8 mouse cellular contexts compared by ENCODE assay signal in the genomic region with DNA sequence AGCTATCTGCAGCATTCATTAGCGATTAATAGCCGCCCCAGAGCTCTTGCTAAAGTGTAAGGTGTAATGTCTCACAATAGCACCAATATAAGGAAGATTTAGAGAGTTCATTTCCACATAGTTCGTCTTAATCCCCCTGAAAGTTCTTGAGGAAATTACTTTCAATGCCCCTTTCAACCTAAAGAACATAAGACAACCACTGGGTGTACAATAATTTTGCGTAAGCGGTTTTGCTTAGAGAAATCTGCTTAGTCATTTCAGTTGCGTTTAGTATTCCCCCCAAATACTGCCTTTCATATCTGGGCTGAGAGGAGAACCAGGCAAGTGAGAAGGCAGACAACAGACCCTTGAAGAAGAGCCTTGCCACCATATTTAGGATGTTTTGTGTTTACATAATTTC. TPM values are rescaled to one million over a fixed set of nuclear protein-coding genes. Genes with fewer than 3 reads are reported as not detected.
A peak's percentile ranks its signal among the peaks of the same experiment; 100 is the strongest.
DNase-seq lines count a peak whose midpoint lies in the region; ATAC-seq and TF ChIP-seq lines count a peak whose summit lies in the region.

No protein-coding gene starts in this region.

- no peaks in the 10 kb centered on the region for H3K36me3 ChIP-seq in heart, embryonic 11.5 days (ENCODE audit: control insufficient read depth, insufficient read depth, low read length)
- H3K36me3 ChIP-seq in CH12.LX (replicated peaks in 1 of 2; ENCODE audit: control insufficient read depth in 1 of 2, insufficient read depth in 1 of 2, low read length in 1 of 2): peaks cover 4 to 10% of the 10 kb centered on the region in 2 experiments
- H3K36me3 ChIP-seq in forebrain, embryonic 13.5 days (ENCODE audit: poor library complexity, severe bottlenecking): peaks cover under 1% of the 10 kb centered on the region; the same call in 1 of the 2 replicates
- 0 out of 2 replicates have a peak, but pooled peaks cover 2% of the 10 kb centered on the region for H3K36me3 ChIP-seq in liver, postnatal 0 days (replicated peaks; ENCODE audit: insufficient read depth, low read length)

- no peaks in the 10 kb centered on the region for H3K27me3 ChIP-seq in heart, embryonic 11.5 days (ENCODE audit: control insufficient read depth, insufficient read depth, low read length)
- no peaks in the 10 kb centered on the region for H3K27me3 ChIP-seq in CH12.LX (replicated peaks)
- H3K27me3 ChIP-seq in forebrain, embryonic 13.5 days: no peaks in the 10 kb centered on the region
- H3K27me3 ChIP-seq in liver, postnatal 0 days (ENCODE audit: insufficient read depth, low read length): no peaks in the 10 kb centered on the region

- peak overlapping the region; percentile 99 for H3K27ac ChIP-seq in heart, embryonic 11.5 days (ENCODE audit: low read depth, low read length)
- H3K27ac ChIP-seq in CH12.LX (ENCODE audit: insufficient read depth, low read depth): peak overlapping the region; percentile 89
- peak overlapping the region; percentile 98 for H3K27ac ChIP-seq in forebrain, embryonic 13.5 days
- H3K27ac ChIP-seq in liver, postnatal 0 days (ENCODE audit: low read depth): peak overlapping the region; percentile 100

- no peak for DNase-seq in heart, postnatal 36 days
- peak; percentile 61 for DNase-seq in CH12.LX (ENCODE audit: extremely low read depth)
- no peak for DNase-seq in liver, postnatal 0 days
- no peak for DNase-seq in gastrocnemius, postnatal 4 days (ENCODE audit: low spot score in 2 of 2)
- DNase-seq in right cerebral cortex, postnatal 4 days: no peak
- DNase-seq in cerebellum, adult 11-12 months: no peak

- no peak; the same call in 1 of the 2 replicates for TF ChIP-seq POLR2A in CH12.LX (IDR thresholded peaks at IDR 0.05; ENCODE audit: low read depth, low read length)

- no peaks in the 10 kb centered on the region for H3K9me3 ChIP-seq in heart, embryonic 11.5 days (replicated peaks; ENCODE audit: control insufficient read depth, low read length)
- no peaks in the 10 kb centered on the region for H3K9me3 ChIP-seq in CH12.LX (replicated peaks; ENCODE audit: low read length)
- no peaks in the 10 kb centered on the region for H3K9me3 ChIP-seq in forebrain, embryonic 13.5 days (replicated peaks)
- H3K9me3 ChIP-seq in liver, postnatal 0 days (ENCODE audit: low read length): no peaks in the 10 kb centered on the region

- H3K79me2 ChIP-seq in CH12.LX (replicated peaks; ENCODE audit: control insufficient read depth, extremely low read depth, insufficient read depth, poor library complexity, severe bottlenecking): peaks cover 34% of the 10 kb centered on the region

- peak overlapping the region; percentile 100 for H3K4me3 ChIP-seq in heart, embryonic 11.5 days (ENCODE audit: low read depth, low read length)
- H3K4me3 ChIP-seq in CH12.LX (replicated peaks in 1 of 3; ENCODE audit: low read depth in 2 of 3, low read length in 2 of 3, poor library complexity in 1 of 3): peak overlapping the region; percentile 68 to 93 (median 86)
- peak overlapping the region; percentile 97 for H3K4me3 ChIP-seq in forebrain, embryonic 13.5 days
- peak overlapping the region; percentile 97 for H3K4me3 ChIP-seq in liver, postnatal 0 days (ENCODE audit: low read depth, low read length)

- TF ChIP-seq CTCF in CH12.LX (conservative IDR thresholded peaks at IDR 0.05 in 1 of 2, IDR thresholded peaks at IDR 0.05 in 1 of 2; ENCODE audit: low read depth in 2 of 2, low read length in 2 of 2): no peak
- TF ChIP-seq CTCF in liver, postnatal 0 days (IDR thresholded peaks at IDR 0.05; ENCODE audit: low read depth): no peak

- TF ChIP-seq RAD21 in CH12.LX (IDR thresholded peaks at IDR 0.05; ENCODE audit: low read depth, low read length): no peak

- 38% methylated on average over 6 of the region's 6 CpGs for WGBS in heart, embryonic 11.5 days (ENCODE audit: insufficient replicate concordance)
- 29% methylated on average over 6 of the region's 6 CpGs for WGBS in forebrain, embryonic 13.5 days
- 15% methylated on average over 6 of the region's 6 CpGs for WGBS in liver, postnatal 0 days (ENCODE audit: insufficient replicate concordance)

- in situ Hi-C loops in CH12.LX (cut with MboI; ENCODE audit: low pct_ligation_motif_present, low pct_unique_long_range_greater_than_20kb, low sequenced_read_pairs): no loop called here

- no peak for ATAC-seq in heart, embryonic 11.5 days (replicated peaks; ENCODE audit: insufficient number of reproducible peaks, low FRiP score, low TSS enrichment)
- no peak for ATAC-seq in forebrain, embryonic 13.5 days
- ATAC-seq in liver, postnatal 0 days: no peak

- intact Hi-C loops in heart, postnatal 36 days (cut with DNase I): loop anchor here (5.0 kb wide), 1 partner anchor 79 kb away; no protein-coding TSS in a partner anchor

- peak overlapping the region; percentile 92 for H3K4me2 ChIP-seq in heart, embryonic 11.5 days
- H3K4me2 ChIP-seq in CH12.LX (ENCODE audit: insufficient read depth, low read depth, poor library complexity, severe bottlenecking): peak overlapping the region; percentile 60
- peak overlapping the region; percentile 82 for H3K4me2 ChIP-seq in forebrain, embryonic 13.5 days
- H3K4me2 ChIP-seq in liver, postnatal 0 days (ENCODE audit: low read depth, low read length): peak overlapping the region; percentile 86

- no peak for TF ChIP-seq EP300 in CH12.LX (IDR thresholded peaks at IDR 0.05; ENCODE audit: low read length)
- no peak; the same call in 1 of the 2 replicates for TF ChIP-seq EP300 in liver, postnatal 0 days (IDR thresholded peaks at IDR 0.05; ENCODE audit: low read depth)

- dilution Hi-C loops in CH12.LX (cut with MboI; ENCODE audit: extremely low pct_ligation_motif_present, extremely low pct_unique_long_range_greater_than_20kb, low sequenced_read_pairs): no loop called here

- peaks cover 11% of the 10 kb centered on the region; the same call in 1 of the 2 replicates for H3K4me1 ChIP-seq in heart, embryonic 11.5 days (ENCODE audit: control insufficient read depth, insufficient read depth, low read length)
- H3K4me1 ChIP-seq in CH12.LX (ENCODE audit: control insufficient read depth in 1 of 2, insufficient read depth in 2 of 2): peaks cover 7 to 37% of the 10 kb centered on the region in 2 experiments
- H3K4me1 ChIP-seq in forebrain, embryonic 13.5 days: peaks cover 31% of the 10 kb centered on the region
- peaks cover 33% of the 10 kb centered on the region for H3K4me1 ChIP-seq in liver, postnatal 0 days (ENCODE audit: insufficient read depth)

- peak overlapping the region; percentile 99 for H3K9ac ChIP-seq in heart, embryonic 11.5 days (ENCODE audit: low read depth, low read length)
- H3K9ac ChIP-seq in CH12.LX (ENCODE audit: insufficient read depth, low read depth): peak overlapping the region; percentile 98
- peak overlapping the region; percentile 90 for H3K9ac ChIP-seq in forebrain, embryonic 13.5 days
- H3K9ac ChIP-seq in liver, postnatal 0 days (replicated peaks): peak overlapping the region; percentile 98

TF ChIP-seq in CH12.LX, 34 proteins besides CTCF, POLR2A, EP300 and RAD21:
- TF ChIP-seq POLR2AphosphoS2 (IDR thresholded peaks at IDR 0.05; ENCODE audit: low read depth, low read length): no peak
- no peak for TF ChIP-seq NRF1 (IDR thresholded peaks at IDR 0.05; ENCODE audit: low read depth, low read length)
- TF ChIP-seq MAFK (IDR thresholded peaks at IDR 0.05; ENCODE audit: insufficient replicate concordance, low read length): peak; percentile 65; the same call in 1 of the 2 replicates
- TF ChIP-seq ZC3H11A (IDR thresholded peaks at IDR 0.05; ENCODE audit: low read depth, low read length): no peak
- TF ChIP-seq JUN (IDR thresholded peaks at IDR 0.05; ENCODE audit: insufficient read depth, low read depth, low read length): no peak
- TF ChIP-seq USF2 (conservative IDR thresholded peaks at IDR 0.05; ENCODE audit: low read depth, low read length): no peak
- TF ChIP-seq TBP (conservative IDR thresholded peaks at IDR 0.05; ENCODE audit: low read depth, low read length): 0 out of 2 replicates have a peak, but pooled peaks have one; percentile 48
- TF ChIP-seq ZMIZ1 (IDR thresholded peaks at IDR 0.05; ENCODE audit: low read depth, low read length): no peak
- TF ChIP-seq IRF4 (IDR thresholded peaks at IDR 0.05; ENCODE audit: low read depth, low read length): peak; percentile 31; the same call in 1 of the 2 replicates

RNA-seq across cellular contexts. Expression of gene Cltc, which starts 1.2 kb away (rescaled TPM):
- 186 and 228 TPM in 2 replicates for polyA plus RNA-seq in heart, embryonic 11.5 days (2014; fragmentation: Nextera tagmentation; extraction: Ambion mirVana)
- total RNA-seq in heart, postnatal 36 days (2021): 100 to 1,000 TPM; 139 to 149 TPM
- 140 and 174 TPM in 2 replicates for total RNA-seq in CH12.LX (2012; rRNA removed)
- total RNA-seq in CH12.LX (2014; rRNA removed): 284 and 303 TPM in 2 replicates
- polyA plus RNA-seq in CH12.LX (2012; ENCODE audit: insufficient read length, low read depth): 219 and 256 TPM in 2 replicates
- 106 and 126 TPM in 2 replicates for polyA plus RNA-seq in forebrain, embryonic 13.5 days (2015; fragmentation: Nextera tagmentation; extraction: Ambion mirVana)
- 34.1 and 42.4 TPM in 2 replicates for polyA plus RNA-seq in liver, postnatal 0 days (2015; fragmentation: Nextera tagmentation; extraction: Ambion mirVana)
- 100 to 1,000 TPM; 185 to 196 TPM for total RNA-seq in gastrocnemius, postnatal 4 days (2021)

RNA-seq across cellular contexts. Expression of gene Dhx40, which starts 49.0 kb away (rescaled TPM):
- 15.0 and 16.9 TPM in 2 replicates for polyA plus RNA-seq in heart, embryonic 11.5 days (2014; fragmentation: Nextera tagmentation; extraction: Ambion mirVana)
- 10 to 100 TPM; 18.7 to 18.9 TPM for total RNA-seq in heart, postnatal 36 days (2021)
- total RNA-seq in CH12.LX (2012; rRNA removed): 12.3 and 12.6 TPM in 2 replicates
- total RNA-seq in CH12.LX (2014; rRNA removed): 20.3 and 23.3 TPM in 2 replicates
- 15.5 and 15.6 TPM in 2 replicates for polyA plus RNA-seq in CH12.LX (2012; ENCODE audit: insufficient read length, low read depth)
- polyA plus RNA-seq in forebrain, embryonic 13.5 days (2015; fragmentation: Nextera tagmentation; extraction: Ambion mirVana): 38.3 and 41.7 TPM in 2 replicates
- 7.8 and 8.0 TPM in 2 replicates for polyA plus RNA-seq in liver, postnatal 0 days (2015; fragmentation: Nextera tagmentation; extraction: Ambion mirVana)
- 10 to 100 TPM; 15.8 to 16.7 TPM for total RNA-seq in gastrocnemius, postnatal 4 days (2021)
